Mouse (Mus musculus) kidney, adult 2 months (tissue): ENCODE measurements at regions not wholly inside any gene's neighbourhood (a gene's known extent, or its start where the extent isn't known, plus 50 kb on each side); places are given as distances from the start of the nearest gene placed in this dataset.

ENCODE experiments used
- DNase-seq: peaks from one replicate; pipeline ENCODE4 v3.0.0; 2021
- H3K27ac ChIP-seq: fragments of 200-500 bp; 2 replicates; pipeline ENCODE4 v1.5.1; 2012; ENCODE audit warnings: low read depth, low read length, control low read depth, inconsistent platforms; ENCODE audit not compliant: insufficient read depth
- H3K27me3 ChIP-seq: fragments of 200-500 bp; replicated peaks from 2 replicates; pipeline ENCODE4 v1.6.1; 2012; ENCODE audit warnings: mild to moderate bottlenecking, moderate library complexity, low read length, inconsistent platforms; ENCODE audit not compliant: control insufficient read depth, insufficient read depth
- H3K36me3 ChIP-seq: fragments of 200-500 bp; 2 replicates; pipeline ENCODE4 v1.6.1; 2012; ENCODE audit warnings: mild to moderate bottlenecking, moderate library complexity, low read length, inconsistent platforms; ENCODE audit not compliant: control insufficient read depth, insufficient read depth
- H3K4me1 ChIP-seq: fragments of 200-500 bp; 2 replicates; pipeline ENCODE4 v1.6.1; 2011; ENCODE audit warnings: low read length; ENCODE audit not compliant: control insufficient read depth, insufficient read depth
- H3K4me3 ChIP-seq: fragments of 200-500 bp; 2 replicates; pipeline ENCODE4 v1.5.1; 2011; ENCODE audit warnings: mild to moderate bottlenecking, low read depth, low read length, control low read depth; ENCODE audit not compliant: insufficient read depth
- CTCF ChIP-seq: fragments of 200-500 bp; conservative IDR thresholded peaks from 2 replicates; pipeline ENCODE4 v1.5.1; 2011; ENCODE audit warnings: low read depth, mild to moderate bottlenecking, control low read depth, low read length, moderate library complexity, mixed read lengths; ENCODE audit not compliant: insufficient read depth, insufficient read length
- POLR2A ChIP-seq: fragments of 200-500 bp; IDR thresholded peaks from one replicate; pipeline ENCODE4 v1.6.1; 2011; ENCODE audit warnings: low read depth, low read length, control low read depth
- WGBS: fragments of 180-500 bp; shearing (Covaris S2); methylation state at CpG from one replicate; pipeline ENCODE4 v1.1.7; 2018; 5-methylcytosine and 5-hydroxymethylcytosine counted together

DNA sequence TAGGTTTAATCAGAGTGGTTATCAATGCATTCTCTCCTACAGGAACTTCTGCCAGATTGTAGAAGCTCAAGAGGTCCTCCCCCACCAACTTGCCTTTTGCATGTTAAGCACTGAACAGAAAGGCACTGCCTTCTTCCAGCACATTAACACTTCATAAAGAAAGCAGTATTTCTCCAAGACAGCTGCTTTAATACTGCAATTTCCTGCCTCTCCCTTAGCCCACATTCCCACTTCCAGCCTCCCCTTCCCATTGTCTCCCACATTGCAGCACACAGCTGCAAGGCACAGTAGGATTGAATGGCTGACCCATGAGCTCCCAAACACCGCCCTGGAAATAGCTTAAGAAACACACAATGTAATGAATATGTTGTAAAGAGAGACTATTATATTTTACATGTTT, 89.7 kb upstream of the Adarb2 start:
- no peaks in the 10 kb centered on the region for H3K4me1 ChIP-seq
- H3K27me3 ChIP-seq = no peaks in the 10 kb centered on the region
- WGBS = 51% methylated on average over 1 of the region's 1 CpGs
- H3K36me3 ChIP-seq = no peaks in the 10 kb centered on the region
- no peak for DNase-seq
- no peak overlapping the region for H3K4me3 ChIP-seq
- TF ChIP-seq CTCF (no peak), POLR2A (no peak)
- H3K27ac ChIP-seq = no peak overlapping the region

DNA sequence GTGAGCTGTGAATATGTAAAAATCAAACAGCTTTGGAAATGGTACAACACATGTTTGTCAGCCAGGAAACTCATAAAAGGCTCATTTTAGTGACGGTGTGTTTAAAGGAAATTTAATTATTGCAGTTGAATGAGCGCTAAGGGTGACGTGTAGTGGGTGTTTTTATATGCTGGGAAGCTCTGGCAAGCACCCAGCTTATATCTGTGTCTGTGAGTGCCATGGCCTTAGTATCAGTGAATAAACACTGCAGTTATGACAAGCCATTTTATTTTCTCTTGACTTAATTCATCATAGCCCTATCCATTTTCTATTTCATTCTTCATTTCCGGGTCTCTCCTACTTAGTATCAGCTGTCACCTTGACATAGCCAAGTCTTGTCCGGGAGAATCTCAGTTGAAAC, 83.7 kb upstream of the Adarb2 start:
- WGBS = 64% methylated on average over 5 of the region's 5 CpGs
- no peak for TF ChIP-seq POLR2A
- TF ChIP-seq CTCF = no peak
- Histone ChIP-seq H3K36me3 (no peaks in the 10 kb centered on the region), H3K4me3 (no peak overlapping the region), H3K27ac (no peak overlapping the region), H3K27me3 (no peaks in the 10 kb centered on the region), H3K4me1 (no peaks in the 10 kb centered on the region)
- DNase-seq = no peak

DNA sequence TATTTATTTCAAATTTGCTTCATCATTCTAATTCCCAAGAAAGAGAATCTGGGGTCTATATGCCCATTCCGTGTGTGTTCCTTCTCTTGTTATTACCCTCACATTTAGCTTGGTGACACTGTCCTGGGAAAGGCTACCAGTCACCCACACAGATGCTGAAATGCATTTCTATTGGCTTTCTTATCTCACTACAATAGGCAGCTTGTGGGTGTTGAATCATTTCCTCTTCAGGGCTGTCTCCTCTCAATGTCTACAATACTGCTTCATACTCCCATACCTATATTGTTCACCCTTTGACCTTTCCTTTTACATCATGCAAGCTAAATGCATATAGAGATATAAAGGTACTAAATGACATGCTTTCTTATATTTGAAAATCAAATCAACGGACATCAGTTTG, 82.7 kb upstream of the Adarb2 start:
- TF ChIP-seq POLR2A = no peak
- no peak for TF ChIP-seq CTCF
- Histone ChIP-seq H3K27ac (no peak overlapping the region), H3K36me3 (no peaks in the 10 kb centered on the region), H3K27me3 (no peaks in the 10 kb centered on the region), H3K4me3 (no peak overlapping the region), H3K4me1 (no peaks in the 10 kb centered on the region)
- 85% methylated on average over 2 of the region's 2 CpGs for WGBS
- no peak for DNase-seq

DNA sequence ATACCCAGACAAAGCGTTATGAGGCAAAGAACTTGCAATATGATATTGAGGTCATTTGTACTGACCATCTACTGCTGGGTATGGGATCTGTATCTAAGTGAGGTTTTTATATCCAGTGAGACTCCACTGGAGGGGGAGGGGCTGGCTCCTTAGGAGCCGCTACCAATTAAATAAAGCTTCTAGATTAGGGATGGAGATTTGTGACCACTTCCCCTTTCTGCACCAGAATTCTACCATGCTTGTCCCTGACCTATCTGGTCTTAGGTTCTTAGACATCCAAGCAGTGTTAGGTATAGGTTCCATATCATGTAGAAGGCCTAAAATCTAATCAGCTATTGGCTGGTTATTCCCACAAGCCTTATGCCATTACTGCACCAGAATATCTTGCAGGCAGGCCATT, 67.9 kb upstream of the Adarb2 start:
- H3K27me3 ChIP-seq = no peaks in the 10 kb centered on the region
- DNase-seq = no peak
- WGBS = 87% methylated on average over 2 of the region's 2 CpGs
- H3K4me1 ChIP-seq = no peaks in the 10 kb centered on the region
- no peak overlapping the region for H3K4me3 ChIP-seq
- no peak overlapping the region for H3K27ac ChIP-seq
- TF ChIP-seq CTCF (no peak), POLR2A (no peak)
- H3K36me3 ChIP-seq = no peaks in the 10 kb centered on the region

DNA sequence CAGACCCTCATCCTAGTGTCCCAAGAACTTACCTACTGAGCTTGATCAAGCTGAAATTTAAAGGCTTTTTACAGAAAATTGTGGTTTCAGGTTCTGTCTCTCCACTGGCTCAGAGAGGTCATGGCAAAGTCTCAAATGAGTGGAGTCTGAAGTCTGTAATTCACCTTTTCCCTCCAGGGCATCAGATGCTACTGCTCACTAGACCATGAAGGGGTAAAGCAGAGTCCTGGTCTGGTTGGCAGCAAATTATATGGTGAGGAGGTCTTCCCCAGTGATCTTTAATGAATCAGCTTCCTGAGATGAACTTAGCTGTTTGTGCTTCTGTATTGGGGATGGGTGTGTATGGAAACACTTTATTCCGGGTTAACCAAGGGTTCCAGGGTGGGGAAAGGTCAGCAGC, 63.3 kb upstream of the Adarb2 start:
- no peak for TF ChIP-seq POLR2A
- no peak for TF ChIP-seq CTCF
- Histone ChIP-seq H3K4me3 (no peak overlapping the region), H3K27me3 (no peaks in the 10 kb centered on the region), H3K4me1 (no peaks in the 10 kb centered on the region), H3K36me3 (no peaks in the 10 kb centered on the region), H3K27ac (no peak overlapping the region)
- 19% methylated on average over 1 of the region's 1 CpGs for WGBS
- peak; percentile 7 for DNase-seq

DNA sequence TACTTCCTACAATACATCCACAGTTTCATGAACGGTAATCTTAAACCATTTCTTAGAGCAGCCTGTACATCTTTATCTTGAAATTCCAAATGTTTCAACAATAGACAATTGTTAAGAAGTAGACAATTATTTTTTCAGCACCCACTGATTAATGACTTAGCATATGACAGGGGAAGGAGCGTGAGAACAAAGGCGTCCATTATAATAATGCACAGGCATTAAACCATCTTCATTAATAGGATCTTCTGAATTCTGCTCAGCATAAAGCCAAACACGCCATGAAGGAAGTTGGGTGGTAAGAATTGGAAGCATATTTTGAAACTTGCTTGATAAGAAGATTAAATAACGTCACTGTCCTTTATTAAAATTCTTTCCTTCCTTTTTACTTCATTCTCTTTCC, 50.5 kb upstream of the Adarb2 start:
- 80% methylated on average over 5 of the region's 5 CpGs for WGBS
- H3K36me3 ChIP-seq = no peaks in the 10 kb centered on the region
- H3K4me1 ChIP-seq = no peaks in the 10 kb centered on the region
- no peak overlapping the region for H3K27ac ChIP-seq
- no peak for TF ChIP-seq CTCF
- TF ChIP-seq POLR2A = no peak
- no peak overlapping the region for H3K4me3 ChIP-seq
- no peak for DNase-seq
- no peaks in the 10 kb centered on the region for H3K27me3 ChIP-seq
